34 mouse cellular contexts compared by ENCODE assay signal in genomic region chr13:103702266-103702665, GRCm38 (mm10).
"Had no signal": no experiment of that assay in that cellular context is flagged by ENCODE, and none has a peak within 500 bp of the region (broad histone marks: within the 10 kb centered on the region; RNA-seq: fewer than 3 reads in every experiment).

No protein-coding gene starts in this region.

- DNase-seq: heart, postnatal 10 days; heart, postnatal 14 days; heart, postnatal 36 days; heart, postnatal 4 days; kidney, adult 11 months; kidney, adult 18-20 months; kidney, adult 2 months; kidney, adult 8-10 months; kidney, adult 9 months; kidney, postnatal 10 days; kidney, postnatal 14 days; kidney, postnatal 25 days; kidney, postnatal 36 days; kidney, postnatal 4 days; layer of hippocampus, adult 9-11 months; layer of hippocampus, postnatal 36 days had no signal

- H3K27ac ChIP-seq: heart, embryonic 13.5 days; heart, embryonic 15.5 days; hindbrain, embryonic 10.5 days; hindbrain, embryonic 12.5 days; hindbrain, embryonic 13.5 days; hindbrain, embryonic 14.5 days; hindbrain, embryonic 15.5 days; hindbrain, postnatal 0 days; intestine, embryonic 15.5 days; kidney, embryonic 15.5 days; kidney, postnatal 0 days; layer of hippocampus, adult 2 months; left cerebral cortex, adult 2 months had no signal

- H3K4me1 ChIP-seq: hindbrain, embryonic 12.5 days had no signal

- ATAC-seq: hindbrain, embryonic 16.5 days; hindbrain, postnatal 0 days; inflammation-experienced regulatory T-cells, adult 6 months; intestine, embryonic 15.5 days; intestine, embryonic 16.5 days; intestine, postnatal 0 days had no signal

- H3K9me3 ChIP-seq: heart, embryonic 12.5 days; heart, embryonic 13.5 days; heart, embryonic 15.5 days; hindbrain, embryonic 10.5 days; hindbrain, embryonic 12.5 days; hindbrain, embryonic 13.5 days; hindbrain, embryonic 15.5 days; intestine, embryonic 15.5 days; kidney, embryonic 15.5 days had no signal

- H3K4me3 ChIP-seq: heart, embryonic 12.5 days; heart, embryonic 13.5 days; heart, embryonic 15.5 days; hindbrain, embryonic 10.5 days; hindbrain, embryonic 12.5 days; hindbrain, embryonic 13.5 days; hindbrain, embryonic 15.5 days; intestine, embryonic 15.5 days; kidney, embryonic 15.5 days; layer of hippocampus, adult 2 months; left cerebral cortex, adult 2 months had no signal

- H3K9ac ChIP-seq: heart, embryonic 12.5 days; heart, embryonic 13.5 days; heart, embryonic 15.5 days; hindbrain, embryonic 12.5 days; hindbrain, embryonic 13.5 days; hindbrain, embryonic 14.5 days; hindbrain, embryonic 15.5 days; intestine, embryonic 15.5 days; kidney, embryonic 15.5 days had no signal

- H3K27me3 ChIP-seq: heart, embryonic 12.5 days; heart, embryonic 13.5 days; heart, embryonic 15.5 days; hindbrain, embryonic 12.5 days; hindbrain, embryonic 13.5 days; hindbrain, embryonic 15.5 days; intestine, embryonic 15.5 days; kidney, embryonic 15.5 days had no signal

- H3K36me3 ChIP-seq: heart, embryonic 12.5 days; heart, embryonic 13.5 days; heart, embryonic 15.5 days; hindbrain, embryonic 10.5 days; hindbrain, embryonic 12.5 days; hindbrain, embryonic 13.5 days; hindbrain, embryonic 15.5 days; intestine, embryonic 15.5 days; kidney, embryonic 15.5 days had no signal

- H3K4me2 ChIP-seq: heart, embryonic 12.5 days; heart, embryonic 13.5 days; heart, embryonic 15.5 days; hindbrain, embryonic 12.5 days; hindbrain, embryonic 13.5 days; hindbrain, embryonic 14.5 days; hindbrain, embryonic 15.5 days; intestine, embryonic 15.5 days; kidney, embryonic 15.5 days had no signal
